Mouse (Mus musculus): ENCODE data around the gene Arhgef2. TPM values are rescaled to one million over a fixed set of nuclear protein-coding genes. Genes with fewer than 3 reads are reported as not detected.

Gene Arhgef2
- polyA plus RNA-seq, 1 experiment from 2014 or later = 77.1 TPM

DNA sequence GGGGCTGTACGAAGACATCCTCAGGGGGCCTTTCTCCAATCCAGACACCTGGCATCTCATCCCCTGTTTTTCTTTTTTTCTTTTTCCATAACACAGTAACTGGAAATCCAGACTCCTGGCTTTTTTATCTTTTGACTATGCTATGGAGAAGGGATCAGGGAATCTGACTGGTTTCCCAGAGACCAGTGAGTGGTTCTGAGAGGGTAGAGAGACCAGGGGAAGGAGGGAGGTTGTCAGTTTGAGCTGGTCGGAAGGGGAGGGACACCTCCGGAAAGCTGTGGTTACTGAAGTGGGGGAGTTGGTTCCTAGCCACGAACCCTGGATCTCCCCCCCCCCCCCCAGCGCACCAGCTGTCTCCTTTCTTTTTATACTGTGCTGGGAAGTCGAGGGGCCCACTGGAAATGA, 17.2 kb downstream of the Arhgef2 start:
- Histone ChIP-seq H3K36me3 (0 out of 2 replicates have a peak, but pooled peaks cover 6% of the 10 kb centered on the region), H3K27ac (peak overlapping the region; percentile 97), H3K4me2 (peak overlapping the region; percentile 74), H3K4me1 (peaks cover 45% of the 10 kb centered on the region), H3K27me3 (replicated peaks) (no peaks in the 10 kb centered on the region), H3K9ac (peak overlapping the region; percentile 93; the same call in 1 of the 2 replicates), H3K9me3 (no peaks in the 10 kb centered on the region), H3K4me3 (replicated peaks) (peak overlapping the region; percentile 89)
- WGBS = 0% methylated on average over 5 of the region's 6 CpGs
- peak; percentile 14; the same call in 1 of the 2 replicates for ATAC-seq (ENCODE audit: insufficient read depth, low FRiP score, low read depth)

DNA sequence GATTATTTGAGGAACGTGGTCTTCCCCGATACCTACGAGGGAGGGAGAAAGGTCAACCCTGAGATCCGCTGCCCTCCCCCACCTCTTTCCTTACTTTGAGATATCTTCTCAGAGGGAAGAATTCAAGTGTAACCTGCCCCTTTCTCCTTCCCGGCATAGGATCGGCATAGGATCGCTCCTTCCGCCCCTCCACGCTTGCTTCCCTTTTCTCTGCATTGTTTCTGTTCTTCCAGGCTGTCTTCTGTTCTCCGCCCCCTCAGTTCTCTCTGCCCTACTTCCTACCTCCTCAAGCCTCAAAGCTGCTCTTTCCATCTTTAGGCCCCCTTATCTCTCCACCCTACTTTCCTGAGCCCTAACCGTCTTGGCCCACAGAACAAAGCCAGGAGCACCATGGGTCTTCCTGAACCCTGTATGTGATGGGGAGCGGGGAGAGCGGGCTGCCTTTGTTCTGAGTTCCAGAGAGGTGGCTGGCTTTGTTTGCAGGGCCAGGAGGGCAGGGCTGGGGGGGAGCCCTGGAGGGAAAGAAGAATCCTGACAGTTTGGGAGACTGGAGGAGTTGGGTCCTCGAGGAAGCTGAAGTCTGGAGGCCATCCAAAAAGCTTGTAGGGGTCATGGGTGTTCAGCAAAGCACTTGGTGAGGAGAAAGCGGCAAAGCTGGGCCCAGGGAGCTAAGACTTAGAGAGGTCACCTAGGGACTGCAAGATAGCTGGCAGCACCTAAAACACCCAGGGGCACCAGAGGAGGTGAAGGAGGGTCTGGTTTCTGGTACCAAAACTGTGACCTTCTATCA, 17.8 kb downstream of the Arhgef2 start:
- H3K27ac ChIP-seq = peak overlapping the region; percentile 97
- peak overlapping the region; percentile 93 for H3K9ac ChIP-seq
- ATAC-seq (ENCODE audit: insufficient read depth, low FRiP score, low read depth) = no peak
- WGBS = under 1% methylated on average over 15 of the region's 15 CpGs
- 0 out of 2 replicates have a peak, but pooled peaks cover 6% of the 10 kb centered on the region for H3K36me3 ChIP-seq
- peak overlapping the region; percentile 89 for H3K4me3 ChIP-seq (replicated peaks)
- peaks cover 43% of the 10 kb centered on the region for H3K4me1 ChIP-seq
- peak overlapping the region; percentile 74 for H3K4me2 ChIP-seq
- no peaks in the 10 kb centered on the region for H3K9me3 ChIP-seq
- no peaks in the 10 kb centered on the region for H3K27me3 ChIP-seq (replicated peaks)

DNA sequence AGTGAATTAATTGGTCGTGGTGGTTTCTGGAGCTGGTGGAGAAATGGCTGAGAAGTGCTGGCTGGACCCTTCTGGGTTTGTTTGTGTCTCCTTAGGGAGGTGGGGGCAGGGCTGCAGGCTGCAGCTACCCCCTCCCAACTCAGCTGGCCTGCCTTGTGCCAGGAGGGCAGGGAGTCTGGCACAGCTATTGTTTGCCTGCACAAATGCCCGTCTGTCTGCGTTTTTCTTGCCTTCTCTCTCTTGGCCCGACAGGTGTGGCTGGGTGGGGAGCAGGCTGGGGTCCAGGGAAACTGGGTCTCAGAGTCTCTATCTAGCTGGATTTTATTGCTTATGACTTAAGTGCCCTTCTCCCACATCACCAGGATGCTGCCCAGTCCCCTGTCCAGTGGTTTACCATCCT, 18.6 kb downstream of the Arhgef2 start:
- H3K4me3 ChIP-seq (replicated peaks) = peak overlapping the region; percentile 89

DNA sequence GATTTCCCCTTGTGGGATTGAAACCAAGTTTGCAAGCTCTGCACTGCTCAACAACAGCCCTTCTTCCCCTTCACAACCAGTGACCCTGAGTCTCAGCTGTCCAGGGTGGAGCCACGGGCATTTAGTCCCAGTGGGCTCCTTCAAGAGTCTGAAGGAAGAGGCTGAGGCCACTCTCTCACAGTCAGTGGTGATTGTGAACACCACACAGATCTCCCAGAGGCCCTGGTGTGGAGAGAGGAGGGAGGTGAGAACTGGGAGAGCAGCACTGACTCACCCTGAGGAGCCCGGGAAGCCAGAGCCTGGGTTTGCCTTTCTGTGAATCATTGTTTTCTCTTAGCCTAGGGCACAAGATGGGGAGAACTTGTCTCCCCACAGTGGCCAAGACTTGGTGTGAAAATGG, 19.2 kb downstream of the Arhgef2 start:
- Histone ChIP-seq H3K9me3 (no peaks in the 10 kb centered on the region), H3K4me1 (peaks cover 44% of the 10 kb centered on the region), H3K4me2 (peak overlapping the region; percentile 74), H3K36me3 (peaks cover 12% of the 10 kb centered on the region), H3K4me3 (replicated peaks) (0 out of 2 replicates have a peak overlapping the region, but pooled peaks have one; percentile 89), H3K27me3 (replicated peaks) (no peaks in the 10 kb centered on the region), H3K9ac (peak overlapping the region; percentile 4; the same call in 1 of the 2 replicates), H3K27ac (peak overlapping the region; percentile 97)
- ATAC-seq (ENCODE audit: insufficient read depth, low FRiP score, low read depth) = no peak
- 36% methylated on average over 2 of the region's 2 CpGs for WGBS

More for the DNA sequence above, 18.6 kb downstream of the Arhgef2 start:
- no peaks in the 10 kb centered on the region for H3K27me3 ChIP-seq (replicated peaks)
- H3K36me3 ChIP-seq = 0 out of 2 replicates have a peak, but pooled peaks cover 6% of the 10 kb centered on the region
- H3K4me2 ChIP-seq = peak overlapping the region; percentile 74
- H3K9me3 ChIP-seq = no peaks in the 10 kb centered on the region
- H3K4me1 ChIP-seq = peaks cover 43% of the 10 kb centered on the region
- 15% methylated on average over 4 of the region's 4 CpGs for WGBS
- ATAC-seq (ENCODE audit: insufficient read depth, low FRiP score, low read depth) = no peak
- peak overlapping the region; percentile 97 for H3K27ac ChIP-seq
- no peak overlapping the region for H3K9ac ChIP-seq

DNA sequence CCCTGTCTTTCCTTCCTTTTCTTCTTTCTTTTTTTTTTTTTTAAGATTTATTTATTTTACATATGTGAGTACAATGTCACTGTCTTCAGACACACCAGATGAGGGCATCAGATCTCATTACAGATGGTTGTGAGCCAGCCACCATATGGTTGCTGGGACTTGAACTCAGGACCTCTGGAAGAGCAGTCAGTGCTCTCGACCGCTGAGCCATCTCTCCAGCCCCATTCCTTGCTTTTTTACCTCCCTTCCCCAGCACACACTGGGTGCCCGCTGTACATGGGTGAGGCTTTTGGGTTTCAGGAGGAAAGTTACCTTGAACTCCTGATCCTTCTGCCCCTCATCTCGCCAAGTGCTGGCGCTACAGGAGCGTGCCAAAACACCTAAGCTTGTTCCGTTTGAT, 19.8 kb downstream of the Arhgef2 start:
- Histone ChIP-seq H3K4me1 (peaks cover 42% of the 10 kb centered on the region), H3K4me3 (replicated peaks) (no peak overlapping the region), H3K9ac (no peak overlapping the region), H3K27ac (peak overlapping the region; percentile 97; the same call in 1 of the 2 replicates), H3K36me3 (peaks cover 16% of the 10 kb centered on the region), H3K9me3 (no peaks in the 10 kb centered on the region), H3K4me2 (no peak overlapping the region), H3K27me3 (replicated peaks) (no peaks in the 10 kb centered on the region)
- WGBS = 89% methylated on average over 7 of the region's 7 CpGs
- ATAC-seq (ENCODE audit: insufficient read depth, low FRiP score, low read depth) = no peak

GRCm38 (mm10) chr3:88626316-88626715, 20.6 kb downstream of the Arhgef2 start:
- Histone ChIP-seq H3K27me3 (replicated peaks) (no peaks in the 10 kb centered on the region), H3K4me3 (replicated peaks) (no peak overlapping the region), H3K36me3 (peaks cover 23% of the 10 kb centered on the region), H3K27ac (no peak overlapping the region), H3K4me1 (peaks cover 42% of the 10 kb centered on the region), H3K9ac (no peak overlapping the region), H3K4me2 (no peak overlapping the region), H3K9me3 (no peaks in the 10 kb centered on the region)
- no peak for ATAC-seq (ENCODE audit: insufficient read depth, low FRiP score, low read depth)
- 68% methylated on average over 7 of the region's 7 CpGs for WGBS

DNA sequence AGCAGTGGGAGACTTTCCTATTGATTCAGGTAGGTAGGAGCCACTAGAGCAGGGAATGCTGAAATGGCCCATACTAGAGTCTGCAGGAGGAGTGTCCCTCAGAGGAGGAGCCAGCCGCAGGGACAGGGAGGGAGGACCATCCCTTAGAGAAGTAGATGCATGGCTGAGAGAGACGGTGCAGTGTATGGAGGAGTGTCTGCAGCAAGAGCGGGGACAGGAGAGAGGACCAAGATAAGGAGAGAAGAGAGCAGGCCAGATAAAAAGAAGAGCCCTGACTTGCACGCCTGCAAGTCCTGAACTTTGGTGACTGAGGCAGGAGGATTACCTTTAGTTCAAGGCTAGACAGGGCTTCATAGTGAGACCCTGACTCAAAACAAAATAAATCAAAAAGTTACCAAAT, 21.3 kb downstream of the Arhgef2 start:
- no peak overlapping the region for H3K27ac ChIP-seq
- no peaks in the 10 kb centered on the region for H3K27me3 ChIP-seq (replicated peaks)
- peaks cover 42% of the 10 kb centered on the region for H3K4me1 ChIP-seq
- no peak overlapping the region for H3K4me3 ChIP-seq (replicated peaks)
- H3K4me2 ChIP-seq = no peak overlapping the region
- no peak overlapping the region for H3K9ac ChIP-seq
- H3K9me3 ChIP-seq = no peaks in the 10 kb centered on the region
- H3K36me3 ChIP-seq = peaks cover 30% of the 10 kb centered on the region
- 52% methylated on average over 4 of the region's 4 CpGs for WGBS
- no peak for ATAC-seq (ENCODE audit: insufficient read depth, low FRiP score, low read depth)

DNA sequence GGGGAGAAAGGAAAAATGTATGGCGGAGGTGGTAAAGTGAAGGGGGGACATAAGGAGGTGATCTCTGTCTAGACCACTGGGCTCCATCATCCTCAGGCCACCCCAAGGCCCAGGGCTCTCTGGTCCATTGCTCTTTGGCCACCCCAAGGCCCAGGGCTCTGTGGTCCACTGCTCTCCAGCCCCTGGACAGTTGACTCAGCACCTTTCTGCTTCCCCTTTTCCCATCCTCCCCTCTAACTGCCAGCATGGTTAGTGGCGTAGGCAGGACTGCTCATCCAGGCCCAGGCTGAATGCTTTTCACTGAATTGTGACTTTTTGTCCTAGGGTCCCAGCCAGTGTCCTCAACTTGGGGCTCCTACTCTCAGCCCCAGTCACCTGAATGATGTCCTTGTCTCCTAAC, 21.8 kb downstream of the Arhgef2 start:
- Histone ChIP-seq H3K9ac (no peak overlapping the region), H3K4me1 (peaks cover 42% of the 10 kb centered on the region), H3K27ac (no peak overlapping the region), H3K9me3 (no peaks in the 10 kb centered on the region), H3K36me3 (peaks cover 34% of the 10 kb centered on the region), H3K27me3 (replicated peaks) (no peaks in the 10 kb centered on the region), H3K4me3 (replicated peaks) (no peak overlapping the region), H3K4me2 (no peak overlapping the region)
- no peak for ATAC-seq (ENCODE audit: insufficient read depth, low FRiP score, low read depth)
- WGBS = 87% methylated on average over 2 of the region's 2 CpGs

DNA sequence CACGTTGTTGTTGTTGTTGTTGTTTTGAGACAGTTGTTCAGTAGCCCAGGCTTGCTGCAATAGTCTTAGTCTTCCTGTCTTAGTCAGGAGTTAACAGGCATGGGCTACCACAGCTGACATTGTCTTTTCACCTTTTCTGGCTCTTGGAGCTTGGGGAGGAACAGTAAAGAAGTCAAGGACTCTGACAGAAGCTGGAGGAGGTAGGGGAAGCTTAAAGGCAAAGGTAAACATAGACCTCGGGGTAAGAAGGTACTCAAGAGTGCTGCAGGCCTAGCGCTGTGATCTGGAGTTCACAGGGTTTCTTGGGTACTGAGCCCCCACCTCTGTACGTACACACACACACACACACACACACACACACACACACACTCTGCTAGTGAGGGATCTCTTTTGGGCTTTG, 23.0 kb downstream of the Arhgef2 start:
- peaks cover 47% of the 10 kb centered on the region for H3K36me3 ChIP-seq
- WGBS = 53% methylated on average over 4 of the region's 4 CpGs
- H3K4me1 ChIP-seq = peaks cover 39% of the 10 kb centered on the region

GRCm38 (mm10) chr3:88629244-88629643, 23.5 kb downstream of the Arhgef2 start:
- Histone ChIP-seq H3K36me3 (peaks cover 51% of the 10 kb centered on the region), H3K9me3 (no peaks in the 10 kb centered on the region), H3K4me3 (replicated peaks) (no peak overlapping the region), H3K4me2 (no peak overlapping the region), H3K4me1 (peaks cover 34% of the 10 kb centered on the region), H3K9ac (no peak overlapping the region), H3K27me3 (replicated peaks) (no peaks in the 10 kb centered on the region), H3K27ac (no peak overlapping the region)
- no peak for ATAC-seq (ENCODE audit: insufficient read depth, low FRiP score, low read depth)
- WGBS = 83% methylated on average over 13 of the region's 13 CpGs

More for the DNA sequence above, 23.0 kb downstream of the Arhgef2 start:
- Histone ChIP-seq H3K9ac (no peak overlapping the region), H3K27me3 (replicated peaks) (no peaks in the 10 kb centered on the region), H3K4me2 (no peak overlapping the region), H3K27ac (no peak overlapping the region), H3K9me3 (no peaks in the 10 kb centered on the region), H3K4me3 (replicated peaks) (no peak overlapping the region)
- ATAC-seq (ENCODE audit: insufficient read depth, low FRiP score, low read depth) = no peak

DNA sequence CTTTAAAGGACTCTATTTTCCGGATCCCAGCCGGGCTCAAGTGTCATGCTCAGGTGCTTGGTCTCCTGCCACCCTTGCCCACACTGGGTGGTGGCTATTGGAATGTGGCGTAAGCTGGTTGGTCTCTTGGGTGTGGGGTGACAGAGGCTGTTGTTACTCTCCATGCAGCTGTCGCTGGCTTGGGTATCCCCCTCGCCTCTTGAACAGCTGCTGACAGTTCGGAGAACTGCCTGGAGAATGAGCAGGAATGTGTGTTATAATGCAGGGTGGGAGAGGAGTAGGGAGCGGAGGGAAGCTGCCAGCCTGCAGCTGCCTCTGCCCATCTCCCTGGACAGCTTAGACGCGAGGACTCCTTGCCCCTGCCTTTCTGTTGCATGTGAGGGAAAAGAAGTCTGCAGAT, 24.3 kb downstream of the Arhgef2 start:
- H3K27ac ChIP-seq = no peak overlapping the region
- no peak for ATAC-seq (ENCODE audit: insufficient read depth, low FRiP score, low read depth)
- 78% methylated on average over 9 of the region's 9 CpGs for WGBS

GRCm38 (mm10) chr3:88630849-88631341, 25.1 kb downstream of the Arhgef2 start:
- Histone ChIP-seq H3K27ac (no peak overlapping the region), H3K4me2 (no peak overlapping the region), H3K36me3 (peaks cover 68% of the 10 kb centered on the region), H3K4me1 (peaks cover 19% of the 10 kb centered on the region), H3K9me3 (no peaks in the 10 kb centered on the region), H3K27me3 (replicated peaks) (no peaks in the 10 kb centered on the region), H3K9ac (no peak overlapping the region), H3K4me3 (replicated peaks) (no peak overlapping the region)
- WGBS = 55% methylated on average over 6 of the region's 6 CpGs
- peak; percentile 30 for ATAC-seq (ENCODE audit: insufficient read depth, low FRiP score, low read depth)

More for the DNA sequence above, 24.3 kb downstream of the Arhgef2 start:
- Histone ChIP-seq H3K9me3 (no peaks in the 10 kb centered on the region), H3K36me3 (peaks cover 59% of the 10 kb centered on the region), H3K4me2 (no peak overlapping the region), H3K4me3 (replicated peaks) (no peak overlapping the region), H3K27me3 (replicated peaks) (no peaks in the 10 kb centered on the region), H3K9ac (no peak overlapping the region), H3K4me1 (peaks cover 26% of the 10 kb centered on the region)
